Mouse (Mus musculus): ENCODE measurements around the gene Slc7a1.

GRCm38 (mm10) chr5:148339126-148339525 is 60.6 kb downstream of the Slc7a1 start:
- TF ChIP-seq E2F4 (IDR thresholded peaks at IDR 0.05; ENCODE audit: insufficient read depth) (no peak), POLR2A (IDR thresholded peaks at IDR 0.05; ENCODE audit: insufficient read length, low read depth) (no peak), POLR2AphosphoS2 (IDR thresholded peaks at IDR 0.05; ENCODE audit: insufficient read length, low read depth) (no peak), TCF12 (IDR thresholded peaks at IDR 0.05; ENCODE audit: insufficient read depth, poor library complexity, severe bottlenecking) (no peak), MAX (IDR thresholded peaks at IDR 0.05; ENCODE audit: low read depth) (no peak), MYOG (IDR thresholded peaks at IDR 0.05; ENCODE audit: control insufficient read depth in 1 of 3, insufficient read depth in 1 of 3, insufficient read length in 2 of 3, low read depth in 2 of 3) (no peak), CEBPB (IDR thresholded peaks at IDR 0.05; ENCODE audit: insufficient read depth, poor library complexity, severe bottlenecking) (no peak), MYOD1 (IDR thresholded peaks at IDR 0.05; ENCODE audit: control insufficient read depth in 1 of 3, insufficient read length in 2 of 3, low read depth in 2 of 3) (no peak)

Data from myocyte (in vitro differentiated cells).